Mouse (Mus musculus) frontal cortex, adult 2 months (tissue): ENCODE measurements around the gene Abraxas2. TPM values are rescaled to one million over a fixed set of nuclear protein-coding genes. Genes with fewer than 3 reads are reported as not detected.

Experiments used
- DNase-seq, 2 experiments: peaks; one replicate each; pipeline ENCODE4 v3.0.0; 2022; ENCODE audit warnings: low spot score in 1 of 2; ENCODE audit errors: extremely low spot score in 1 of 2
- polyA plus RNA-seq: library from polyadenylated mRNA; depleted of rRNA; stranded (reverse); fragments of >200 nt; gene quantifications from 2 replicates; pipeline ENCODE4 v1.2.3, GENCODE M21; 2012

Abraxas2 gene
- polyA plus RNA-seq, 1 experiment: 24.2 TPM

- DNase-seq: no peak
Measured at GRCm38 (mm10) chr7:132853361-132853760, 5.7 kb upstream of the Abraxas2 start.

- no peak for DNase-seq
Measured at GRCm38 (mm10) chr7:132853946-132854345, 5.1 kb upstream of the Abraxas2 start.

GRCm38 (mm10) chr7:132856083-132856482, 2.9 kb upstream of the Abraxas2 start:
- no peak for DNase-seq

- no peak for DNase-seq
Measured at GRCm38 (mm10) chr7:132858043-132858608, 899 bp upstream of the Abraxas2 start.

- no peak for DNase-seq
Measured at GRCm38 (mm10) chr7:132866316-132866715, 7.3 kb downstream of the Abraxas2 start.

GRCm38 (mm10) chr7:132873043-132873442, 14.0 kb downstream of the Abraxas2 start:
- no peak for DNase-seq

- no peak for DNase-seq
Measured at GRCm38 (mm10) chr7:132875391-132876086, 16.5 kb downstream of the Abraxas2 start.

GRCm38 (mm10) chr7:132880276-132880675, 21.3 kb downstream of the Abraxas2 start:
- DNase-seq: no peak

- DNase-seq: no peak
Measured at GRCm38 (mm10) chr7:132882343-132882742, 23.3 kb downstream of the Abraxas2 start.

GRCm38 (mm10) chr7:132884031-132884430, 25.0 kb downstream of the Abraxas2 start:
- DNase-seq: peak in 1 of 2 experiments; percentile 32

- no peak for DNase-seq
Measured at GRCm38 (mm10) chr7:132887019-132887804, 28.2 kb downstream of the Abraxas2 start.

GRCm38 (mm10) chr7:132888052-132888451, 29.0 kb downstream of the Abraxas2 start:
- DNase-seq: no peak

- no peak for DNase-seq
Measured at GRCm38 (mm10) chr7:132888518-132889249, 29.7 kb downstream of the Abraxas2 start.

GRCm38 (mm10) chr7:132889691-132890090, 30.7 kb downstream of the Abraxas2 start:
- no peak for DNase-seq

- DNase-seq: no peak
Measured at GRCm38 (mm10) chr7:132890201-132890600, 31.2 kb downstream of the Abraxas2 start.

GRCm38 (mm10) chr7:132891561-132892310, 32.7 kb downstream of the Abraxas2 start:
- DNase-seq: peak in 1 of 2 experiments; percentile 8

GRCm38 (mm10) chr7:132892311-132892661, 33.3 kb downstream of the Abraxas2 start:
- peak in 1 of 2 experiments; percentile 31 for DNase-seq

GRCm38 (mm10) chr7:132892806-132893205, 33.8 kb downstream of the Abraxas2 start:
- no peak for DNase-seq

- no peak for DNase-seq
Measured at GRCm38 (mm10) chr7:132893336-132893735, 34.3 kb downstream of the Abraxas2 start.
